Comparison of ENCODE assay signal across 10 mouse cellular contexts in the genomic region with DNA sequence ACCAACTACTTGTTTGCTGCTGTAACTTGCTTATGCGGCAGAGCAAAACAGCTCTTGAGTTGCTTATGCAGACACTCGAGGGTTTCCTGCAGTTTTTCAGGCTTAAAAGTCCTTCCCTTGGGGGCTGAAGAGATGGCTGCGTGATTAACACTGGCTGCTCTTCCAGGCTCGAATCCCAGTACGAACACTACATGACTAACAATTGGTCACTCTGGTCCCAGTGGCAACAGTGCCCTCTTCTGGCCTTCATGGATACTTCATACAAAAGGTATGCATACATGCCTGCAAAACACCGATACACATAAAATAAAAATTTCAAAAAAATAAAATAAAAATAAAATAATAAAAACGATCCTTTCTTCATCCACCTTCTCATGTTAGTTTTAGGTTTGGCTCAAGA. TPM values are rescaled to one million over a fixed set of nuclear protein-coding genes. Genes with fewer than 3 reads are reported as not detected.
DNase-seq lines count a peak whose midpoint lies in the region; ATAC-seq and TF ChIP-seq lines count a peak whose summit lies in the region.
"Had no signal": no experiment of that assay in that cellular context is flagged by ENCODE, and none has a peak within 500 bp of the region (broad histone marks: within the 10 kb centered on the region; RNA-seq: fewer than 3 reads in every experiment).

No protein-coding gene starts in this region.

- H3K36me3 ChIP-seq in liver, adult 2 months (ENCODE audit: control insufficient read depth, insufficient read depth, low read length), result no peaks in the 10 kb centered on the region
- H3K36me3 ChIP-seq in liver, embryonic 12.5 days, result peaks cover 1% of the 10 kb centered on the region; the same call in 1 of the 2 replicates
- no peaks in the 10 kb centered on the region for H3K36me3 ChIP-seq in liver, embryonic 13.5 days
- H3K36me3 ChIP-seq: hindbrain, embryonic 15.5 days had no signal

- H3K79me2 ChIP-seq in liver, adult 2 months (ENCODE audit: control insufficient read depth, insufficient read depth, low read length), result peaks cover 5% of the 10 kb centered on the region; the same call in 1 of the 2 replicates

- ATAC-seq in liver, embryonic 12.5 days, result no peak
- no peak for ATAC-seq in liver, embryonic 13.5 days (ENCODE audit: low read depth)

- H3K4me3 ChIP-seq in liver, adult 2 months (ENCODE audit: insufficient read depth, low read depth, low read length), result no peak overlapping the region
- H3K4me3 ChIP-seq in liver, embryonic 12.5 days, result no peak overlapping the region
- H3K4me3 ChIP-seq in liver, embryonic 13.5 days (replicated peaks), result no peak overlapping the region
- H3K4me3 ChIP-seq: hindbrain, embryonic 15.5 days had no signal

- no peaks in the 10 kb centered on the region for H3K27me3 ChIP-seq in liver, adult 2 months (ENCODE audit: control insufficient read depth, insufficient read depth, low read length)
- peaks cover 11% of the 10 kb centered on the region; the same call in 1 of the 2 replicates for H3K27me3 ChIP-seq in liver, embryonic 12.5 days (replicated peaks)
- 0 out of 2 replicates have a peak, but pooled peaks cover 3% of the 10 kb centered on the region for H3K27me3 ChIP-seq in liver, embryonic 13.5 days
- H3K27me3 ChIP-seq: hindbrain, embryonic 15.5 days had no signal

- TF ChIP-seq POLR2A in liver, adult 2 months (IDR thresholded peaks at IDR 0.05; ENCODE audit: extremely low read depth, insufficient read depth, low read length), result no peak

- intact Hi-C loops in left cerebral cortex, postnatal 36 days (cut with DNase I), result no loop called here

- H3K27ac ChIP-seq in liver, adult 2 months (replicated peaks; ENCODE audit: insufficient read depth, low read depth, low read length), result no peak overlapping the region
- H3K27ac ChIP-seq in liver, embryonic 12.5 days, result no peak overlapping the region
- no peak overlapping the region for H3K27ac ChIP-seq in liver, embryonic 13.5 days
- H3K27ac ChIP-seq: hindbrain, embryonic 15.5 days had no signal

- WGBS in liver, adult 2 months, result 41% methylated on average over 7 of the region's 7 CpGs
- WGBS in liver, embryonic 12.5 days (ENCODE audit: insufficient replicate concordance), result 39% methylated on average over 7 of the region's 7 CpGs
- 31% methylated on average over 7 of the region's 7 CpGs for WGBS in liver, embryonic 13.5 days (ENCODE audit: insufficient replicate concordance)

- peaks cover 4% of the 10 kb centered on the region; the same call in 1 of the 2 replicates for H3K4me1 ChIP-seq in liver, adult 2 months (ENCODE audit: control insufficient read depth, insufficient read depth, low read length)
- peaks cover 14% of the 10 kb centered on the region for H3K4me1 ChIP-seq in liver, embryonic 12.5 days
- peaks cover 13% of the 10 kb centered on the region for H3K4me1 ChIP-seq in liver, embryonic 13.5 days (replicated peaks)

- H3K4me2 ChIP-seq in liver, embryonic 12.5 days, result no peak overlapping the region
- no peak overlapping the region for H3K4me2 ChIP-seq in liver, embryonic 13.5 days
- H3K4me2 ChIP-seq: hindbrain, embryonic 15.5 days had no signal

- DNase-seq in cerebellum, adult 18-20 months, result peak; percentile 69 to 70
- DNase-seq in cerebellum, adult 9-11 months, result no peak
- peak; percentile 27 for DNase-seq in liver, adult 2 months (ENCODE audit: extremely low read depth, low read depth, low spot score)
- peak; percentile 79 for DNase-seq in brain, adult 2 months (ENCODE audit: low read depth, low spot score)
- DNase-seq in liver, embryonic 13.5 days, result peak; percentile 23
- DNase-seq in left cerebral cortex, postnatal 36 days (ENCODE audit: low spot score in 2 of 2), result no peak
- no peak for DNase-seq in layer of hippocampus, postnatal 25 days (ENCODE audit: extremely low spot score in 1 of 2, low spot score in 1 of 2)

- TF ChIP-seq CTCF in liver, adult 2 months (IDR thresholded peaks at IDR 0.05; ENCODE audit: low read depth, low read length), result peak; percentile 40

- no peak overlapping the region for H3K9ac ChIP-seq in liver, adult 2 months (ENCODE audit: low read depth, low read length)
- no peak overlapping the region for H3K9ac ChIP-seq in liver, embryonic 12.5 days
- H3K9ac ChIP-seq in liver, embryonic 13.5 days, result no peak overlapping the region
- H3K9ac ChIP-seq: hindbrain, embryonic 15.5 days had no signal

- H3K9me3 ChIP-seq in liver, embryonic 12.5 days (replicated peaks), result no peaks in the 10 kb centered on the region
- no peaks in the 10 kb centered on the region for H3K9me3 ChIP-seq in liver, embryonic 13.5 days (replicated peaks)
- H3K9me3 ChIP-seq: hindbrain, embryonic 15.5 days had no signal

RNA-seq across cellular contexts. Expression of a gene that starts 3.7 kb away (rescaled TPM):
- 17.3 and 19.5 TPM in 2 replicates for total RNA-seq in liver, adult 2 months (2014; rRNA removed)
- polyA plus RNA-seq in liver, adult 2 months (2012; rRNA removed), result 8.1 TPM in 2 replicates
- 29.4 and 30.5 TPM in 2 replicates for polyA plus RNA-seq in liver, embryonic 12.5 days (2016; fragmentation: Nextera tagmentation; extraction: Ambion mirVana)
- polyA plus RNA-seq in liver, embryonic 13.5 days (2015; fragmentation: Nextera tagmentation; extraction: Ambion mirVana), result 18.8 and 27.1 TPM in 2 replicates
- 10 to 100 TPM; 57.0 to 63.7 TPM for total RNA-seq in left cerebral cortex, postnatal 36 days (2021)
- 10 to 100 TPM; 53.7 to 56.1 TPM for total RNA-seq in layer of hippocampus, postnatal 25 days (2021)

RNA-seq across cellular contexts. Expression of a gene that starts 9.5 kb away (rescaled TPM):
- total RNA-seq in liver, adult 2 months (2014; rRNA removed), result 0.07 TPM in 1 of 2 replicates, not detected in the other
- polyA plus RNA-seq in liver, adult 2 months (2012; rRNA removed), result not detected in 2 replicates
- 0.24 and 0.41 TPM in 2 replicates for polyA plus RNA-seq in liver, embryonic 12.5 days (2016; fragmentation: Nextera tagmentation; extraction: Ambion mirVana)
- 0.12 and 0.41 TPM in 2 replicates for polyA plus RNA-seq in liver, embryonic 13.5 days (2015; fragmentation: Nextera tagmentation; extraction: Ambion mirVana)
- 100 to 1,000 TPM; 451 to 471 TPM for total RNA-seq in left cerebral cortex, postnatal 36 days (2021)
- 100 to 1,000 TPM; 405 to 487 TPM for total RNA-seq in layer of hippocampus, postnatal 25 days (2021)

RNA-seq across cellular contexts. Expression of a gene that starts 27.7 kb away (rescaled TPM):
- 26.9 and 30.1 TPM in 2 replicates for total RNA-seq in liver, adult 2 months (2014; rRNA removed)
- polyA plus RNA-seq in liver, adult 2 months (2012; rRNA removed), result 28.6 and 45.1 TPM in 2 replicates
- 11.2 TPM in 2 replicates for polyA plus RNA-seq in liver, embryonic 12.5 days (2016; fragmentation: Nextera tagmentation; extraction: Ambion mirVana)
- polyA plus RNA-seq in liver, embryonic 13.5 days (2015; fragmentation: Nextera tagmentation; extraction: Ambion mirVana), result 9.0 and 10.5 TPM in 2 replicates
- total RNA-seq in left cerebral cortex, postnatal 36 days (2021), result 10 to 100 TPM; 27.1 to 34.1 TPM
- total RNA-seq in layer of hippocampus, postnatal 25 days (2021), result 10 to 100 TPM; 30.7 to 31.7 TPM

RNA-seq across cellular contexts. Expression of a gene that starts 37.0 kb away (rescaled TPM):
- total RNA-seq in liver, adult 2 months (2014; rRNA removed), result 3.3 and 5.4 TPM in 2 replicates
- polyA plus RNA-seq in liver, adult 2 months (2012; rRNA removed), result 3.0 and 8.1 TPM in 2 replicates
- 13.5 and 14.0 TPM in 2 replicates for polyA plus RNA-seq in liver, embryonic 12.5 days (2016; fragmentation: Nextera tagmentation; extraction: Ambion mirVana)
- polyA plus RNA-seq in liver, embryonic 13.5 days (2015; fragmentation: Nextera tagmentation; extraction: Ambion mirVana), result 13.4 and 16.1 TPM in 2 replicates
- total RNA-seq in left cerebral cortex, postnatal 36 days (2021), result 10 to 100 TPM; 17.0 to 20.8 TPM
- total RNA-seq in layer of hippocampus, postnatal 25 days (2021), result 10 to 100 TPM; 14.2 to 14.3 TPM

RNA-seq across cellular contexts. Expression of a gene that starts 38.7 kb away (rescaled TPM):
- not detected in 2 replicates for total RNA-seq in liver, adult 2 months (2014; rRNA removed)
- 0.07 and 0.10 TPM in 2 replicates for polyA plus RNA-seq in liver, adult 2 months (2012; rRNA removed)
- not detected in 2 replicates for polyA plus RNA-seq in liver, embryonic 12.5 days (2016; fragmentation: Nextera tagmentation; extraction: Ambion mirVana)
- not detected in 2 replicates for polyA plus RNA-seq in liver, embryonic 13.5 days (2015; fragmentation: Nextera tagmentation; extraction: Ambion mirVana)
- not detected for total RNA-seq in left cerebral cortex, postnatal 36 days (2021)
- not detected for total RNA-seq in layer of hippocampus, postnatal 25 days (2021)
- polyA plus RNA-seq: hindbrain, embryonic 15.5 days; neural tube, embryonic 11.5 days had no signal

Comparison
In these comparisons a context has a peak if more than half of its experiments do, and no peak if none do; other contexts are left out.
1. DNase-seq: peak in cerebellum, adult 18-20 months (2 of 2), liver, adult 2 months (single experiment), brain, adult 2 months (single experiment) and liver, embryonic 13.5 days (single experiment); none in cerebellum, adult 9-11 months (single experiment), left cerebral cortex, postnatal 36 days (0 of 2) and layer of hippocampus, postnatal 25 days (0 of 2).
2. RNA of a gene that starts 9.5 kb away (total RNA-seq): 405 to 487 TPM in layer of hippocampus, postnatal 25 days and 451 to 471 TPM in left cerebral cortex, postnatal 36 days; 0.07 TPM in liver, adult 2 months; every median in the first group is over 100 times any median in the second.